Mouse (Mus musculus) T-helper 1 cell (primary cell): Measurements from ENCODE around the gene Ctnnd1.
"Not testable (repeated sequence)": the region's sequence is repeated elsewhere in the genome, so short reads cannot be mapped to it uniquely, and the experiment has no call there.

ENCODE experiments used
- in situ Hi-C: fragments of 300-600 bp; cut with MboI, MseI; formaldehyde crosslinking; loops from one replicate; pipeline ENCODE4 v1.15.1; 2025; ENCODE audit warnings: high pct_unique_total_duplicates

Gene Ctnnd1

GRCm38 (mm10) chr2:84650464-84651195 lies at the start of gene Ctnnd1:
Ctnnd1 (minus strand) TSS chr2:84650765.
- in situ Hi-C loops: no loop called here

- in situ Hi-C loops: loop anchor here (25.0 kb wide), 1 partner anchor 1033 kb away; no protein-coding TSS in a partner anchor
Measured at GRCm38 (mm10) chr2:84695007-84695695, 44.6 kb upstream of the Ctnnd1 start.

- in situ Hi-C loops: loop anchor here (25.0 kb wide), 1 partner anchor 1028 kb away; no protein-coding TSS in a partner anchor
Measured at GRCm38 (mm10) chr2:84690050-84690449, 39.5 kb upstream of the Ctnnd1 start.

- in situ Hi-C loops: loop anchor here (25.0 kb wide), 1 partner anchor 1026 kb away; no protein-coding TSS in a partner anchor
Measured at GRCm38 (mm10) chr2:84688080-84688844, 37.7 kb upstream of the Ctnnd1 start.

GRCm38 (mm10) chr2:84682605-84683183 lies 32.1 kb upstream of the Ctnnd1 start:
- in situ Hi-C loops: loop anchor here (25.0 kb wide), 1 partner anchor 1020 kb away; no protein-coding TSS in a partner anchor

- in situ Hi-C loops: loop anchor here (5.0 to 25.0 kb wide), 2 partner anchors 33 to 1017 kb away; no protein-coding TSS in a partner anchor
Measured at GRCm38 (mm10) chr2:84679016-84679415, 28.5 kb upstream of the Ctnnd1 start, which contains the start of gene Tmx2. Tmx2 (minus strand) TSS chr2:84679140.

GRCm38 (mm10) chr2:84677968-84678880 lies 27.7 kb upstream of the Ctnnd1 start, which contains the start of the genes Gm28635 and Med19:
Gm28635 (minus strand) TSS chr2:84678041.
Med19 (plus strand) TSS chr2:84678402.
- in situ Hi-C loops: loop anchor here (5.0 to 25.0 kb wide), 2 partner anchors 34 to 1016 kb away; no protein-coding TSS in a partner anchor

- in situ Hi-C loops: loop anchor here (5.0 to 25.0 kb wide), 2 partner anchors 35 to 1015 kb away; no protein-coding TSS in a partner anchor
Measured at GRCm38 (mm10) chr2:84677270-84677967, 26.9 kb upstream of the Ctnnd1 start.

- in situ Hi-C loops: not testable (repeated sequence)
Measured at GRCm38 (mm10) chr2:84671535-84671934, 21.0 kb upstream of the Ctnnd1 start.

- in situ Hi-C loops: no loop called here
Measured at GRCm38 (mm10) chr2:84670569-84670933, 20.0 kb upstream of the Ctnnd1 start, which contains the start of gene Selenoh. Selenoh (minus strand) TSS chr2:84670770.

- in situ Hi-C loops: loop anchor here (5.0 kb wide), 2 partner anchors 53 to 208 kb away; no protein-coding TSS in a partner anchor
Measured at GRCm38 (mm10) chr2:84669828-84670568, 19.4 kb upstream of the Ctnnd1 start.

- in situ Hi-C loops: loop anchor here (5.0 kb wide), 2 partner anchors 49 to 204 kb away; no protein-coding TSS in a partner anchor
Measured at GRCm38 (mm10) chr2:84666081-84666480, 15.5 kb upstream of the Ctnnd1 start.

- in situ Hi-C loops: no loop called here
Measured at GRCm38 (mm10) chr2:84662866-84663265, 12.3 kb upstream of the Ctnnd1 start.

GRCm38 (mm10) chr2:84660253-84660652 lies 9.7 kb upstream of the Ctnnd1 start:
- in situ Hi-C loops: no loop called here

- in situ Hi-C loops: no loop called here
Measured at GRCm38 (mm10) chr2:84658806-84659205, 8.2 kb upstream of the Ctnnd1 start, which contains the start of gene Btbd18. Btbd18 (plus strand) TSS chr2:84659079.

- in situ Hi-C loops: no loop called here
Measured at GRCm38 (mm10) chr2:84655864-84656263, 5.3 kb upstream of the Ctnnd1 start.

- in situ Hi-C loops: no loop called here
Measured at GRCm38 (mm10) chr2:84653354-84653753, 2.8 kb upstream of the Ctnnd1 start.

GRCm38 (mm10) chr2:84649674-84650073 lies 891 bp downstream of the Ctnnd1 start:
- in situ Hi-C loops: loop anchor here (25.0 kb wide), 1 partner anchor 687 kb away; the partner anchor contains the start of genes Gm13693, Gm13695, Gm13696 and Gm13698
